Mouse (Mus musculus) erythroid progenitor cell, adult 5-6 weeks (primary cell): ENCODE measurements around the gene Hsf2bp. TPM values are rescaled to one million over a fixed set of nuclear protein-coding genes. Genes with fewer than 3 reads are reported as not detected.
"Not testable (repeated sequence)": the region's sequence is repeated elsewhere in the genome, so short reads cannot be mapped to it uniquely, and the experiment has no call there.

ENCODE experiments used
- ATAC-seq: replicated peaks from 2 replicates; pipeline ENCODE4 v1.8.0; 2016; ENCODE audit warnings: moderate number of reproducible peaks, mild to moderate bottlenecking, moderate TSS enrichment, inconsistent platforms; ENCODE audit not compliant: poor library complexity, low FRiP score, severe bottlenecking
- total RNA-seq, 2 experiments: library from RNA; stranded (forward) in 1 of 2; stranded (reverse) in 1 of 2; fragments of 150-400 nt in 1 of 2; fragments of 186-747, 209-891 nt in 1 of 2; gene quantifications; 2 replicates each; pipeline versions ENCODE4 v1.2.3 to v1.2.4; 2015 to 2017; ENCODE audit warnings: low replicate concordance in 2 of 2

Hsf2bp gene
- total RNA-seq (2015; ENCODE audit: low replicate concordance): not detected in 2 replicates
- total RNA-seq (2017; ENCODE audit: low replicate concordance): not detected in 2 replicates

- ATAC-seq: 0 out of 2 replicates have a peak, but pooled peaks have one; percentile 53
These were observed at the start of gene Hsf2bp, which contains the start of gene Rrp1b for GRCm38 (mm10) chr17:32035609-32036508. TSS of gene Hsf2bp (minus strand) at chr17:32036349. TSS of gene Rrp1b (plus strand) at chr17:32036100.

GRCm38 (mm10) chr17:32083351-32083750 lies 47.2 kb upstream of the Hsf2bp start:
- no peak for ATAC-seq

GRCm38 (mm10) chr17:32075164-32075563 lies 39.0 kb upstream of the Hsf2bp start:
- no peak for ATAC-seq

GRCm38 (mm10) chr17:32074658-32075057 lies 38.5 kb upstream of the Hsf2bp start:
- no peak for ATAC-seq

- ATAC-seq: 0 out of 2 replicates have a peak, but pooled peaks have one; percentile 52
These were observed 37.2 kb upstream of the Hsf2bp start for GRCm38 (mm10) chr17:32073359-32073758.

GRCm38 (mm10) chr17:32068810-32069209 lies 32.7 kb upstream of the Hsf2bp start:
- ATAC-seq: no peak

- no peak for ATAC-seq
These were observed 32.2 kb upstream of the Hsf2bp start for GRCm38 (mm10) chr17:32068381-32068780.

GRCm38 (mm10) chr17:32067541-32067940 lies 31.4 kb upstream of the Hsf2bp start:
- ATAC-seq: no peak

GRCm38 (mm10) chr17:32064762-32065161 lies 28.6 kb upstream of the Hsf2bp start:
- ATAC-seq: not testable (repeated sequence)

GRCm38 (mm10) chr17:32063654-32064053 lies 27.5 kb upstream of the Hsf2bp start:
- no peak for ATAC-seq

GRCm38 (mm10) chr17:32061219-32061618 lies 25.1 kb upstream of the Hsf2bp start:
- ATAC-seq: 0 out of 2 replicates have a peak, but pooled peaks have one; percentile 25

- no peak for ATAC-seq
These were observed 22.9 kb upstream of the Hsf2bp start for GRCm38 (mm10) chr17:32059084-32059483.

- no peak for ATAC-seq
These were observed 21.7 kb upstream of the Hsf2bp start for GRCm38 (mm10) chr17:32057843-32058242.

GRCm38 (mm10) chr17:32053677-32054076 lies 17.5 kb upstream of the Hsf2bp start:
- no peak for ATAC-seq

- no peak for ATAC-seq
These were observed 16.3 kb upstream of the Hsf2bp start for GRCm38 (mm10) chr17:32052237-32053080.

GRCm38 (mm10) chr17:32050609-32051008 lies 14.5 kb upstream of the Hsf2bp start:
- no peak for ATAC-seq

GRCm38 (mm10) chr17:32049914-32050313 lies 13.8 kb upstream of the Hsf2bp start:
- ATAC-seq: no peak

- ATAC-seq: no peak
These were observed 12.2 kb upstream of the Hsf2bp start for GRCm38 (mm10) chr17:32048351-32048750.

GRCm38 (mm10) chr17:32046541-32046940 lies 10.4 kb upstream of the Hsf2bp start:
- ATAC-seq: no peak

GRCm38 (mm10) chr17:32040263-32040662 lies 4.1 kb upstream of the Hsf2bp start:
- ATAC-seq: no peak
